Mouse (Mus musculus): Measurements from ENCODE around the gene Hmgn1.

- TF ChIP-seq CTCF (IDR thresholded peaks at IDR 0.05; ENCODE audit: control insufficient read depth, insufficient read depth, insufficient replicate concordance, low read depth, low read length) (no peak), POLR2A (IDR thresholded peaks at IDR 0.05; ENCODE audit: control insufficient read depth, low read depth, low read length) (no peak)
Measured at GRCm38 (mm10) chr16:96158511-96159080, 31.1 kb upstream of the Hmgn1 start.
